Mouse (Mus musculus) kidney, postnatal 0 days (tissue): ENCODE results near the gene Gm12248. TPM values are rescaled to one million over a fixed set of nuclear protein-coding genes. Genes with fewer than 3 reads are reported as not detected.

Experiments used
- ATAC-seq: fragments of 200-750 bp; cut with Nextera tagmentation; replicated peaks from 2 replicates; pipeline ENCODE4 v1.8.0; 2017; ENCODE audit warnings: low read depth, moderate number of reproducible peaks, moderate TSS enrichment, moderate library complexity; ENCODE audit not compliant: low FRiP score
- DNase-seq: peaks from one replicate; pipeline ENCODE4 v3.0.0-alpha.2; 2016; ENCODE audit warnings: low spot score
- H3K27ac ChIP-seq: fragments of 300-500 bp; sonication (generic); 2 replicates; pipeline ENCODE4 v1.5.1; 2014; ENCODE audit warnings: mild to moderate bottlenecking
- H3K27me3 ChIP-seq: fragments of 300-500 bp; sonication (generic); 2 replicates; pipeline ENCODE4 v1.6.1; 2014; ENCODE audit warnings: low read length, mixed read lengths; ENCODE audit not compliant: insufficient read depth
- H3K36me3 ChIP-seq: fragments of 300-500 bp; sonication (generic); 2 replicates; pipeline ENCODE4 v1.6.1; 2014; ENCODE audit warnings: low read length, mixed read lengths; ENCODE audit not compliant: insufficient read depth
- H3K4me1 ChIP-seq: fragments of 300-500 bp; sonication (generic); replicated peaks from 2 replicates; pipeline ENCODE4 v1.6.1; 2014; ENCODE audit warnings: antibody characterized with exemption, low read length, mixed read lengths; ENCODE audit not compliant: insufficient read depth
- H3K4me2 ChIP-seq: fragments of 300-500 bp; sonication (generic); 2 replicates; pipeline ENCODE4 v1.6.1; 2014; ENCODE audit warnings: mild to moderate bottlenecking, low read length, moderate library complexity, mixed read lengths
- H3K4me3 ChIP-seq: fragments of 300-500 bp; sonication (generic); replicated peaks from 2 replicates; pipeline ENCODE4 v1.5.1; 2014; ENCODE audit warnings: low read depth, low read length
- H3K9ac ChIP-seq: fragments of 300-500 bp; sonication (generic); 2 replicates; pipeline ENCODE4 v1.6.1; 2014; ENCODE audit warnings: low read depth, low read length
- H3K9me3 ChIP-seq: fragments of 300-500 bp; sonication (generic); replicated peaks from 2 replicates; pipeline ENCODE4 v1.6.1; 2016; ENCODE audit warnings: low read length, inconsistent platforms, mixed read lengths
- CTCF ChIP-seq: IDR thresholded peaks from 2 replicates; pipeline ENCODE4 v1.5.1; 2016; ENCODE audit warnings: antibody characterized with exemption, low read depth, mild to moderate bottlenecking, moderate library complexity
- WGBS: fragments of 180-500 bp; shearing (Covaris S2); extraction: QIAGEN DNeasy Blood & Tissue Kit; methylation state at CpG from one replicate; pipeline ENCODE4 v1.1.7; 2014; 5-methylcytosine and 5-hydroxymethylcytosine counted together
- polyA plus RNA-seq: library from polyadenylated mRNA; unstranded; fragments of >200 nt; fragmentation: Nextera tagmentation; extraction: Ambion mirVana; gene quantifications from 2 replicates; pipeline ENCODE4 v1.2.1, GENCODE M21; 2015

The Gm12248 gene
- polyA plus RNA-seq, 1 experiment from 2014 or later: not detected

GRCm38 (mm10) chr11:58021095-58021494, 71.8 kb downstream of the Gm12248 start:
- DNase-seq (no peak), ATAC-seq (no peak)
- Histone ChIP-seq H3K4me1 (peaks cover 37% of the 10 kb centered on the region), H3K4me2 (no peak overlapping the region), H3K36me3 (no peaks in the 10 kb centered on the region), H3K9ac (no peak overlapping the region), H3K27ac (peak overlapping the region; percentile 58), H3K4me3 (no peak overlapping the region), H3K9me3 (no peaks in the 10 kb centered on the region), H3K27me3 (no peaks in the 10 kb centered on the region)
- WGBS: 44% methylated on average over 1 of the region's 1 CpGs
- no peak for TF ChIP-seq CTCF

GRCm38 (mm10) chr11:58018701-58019100, 74.2 kb downstream of the Gm12248 start:
- H3K27ac ChIP-seq: no peak overlapping the region
- ATAC-seq (no peak), DNase-seq (no peak)
- TF ChIP-seq CTCF: no peak
- no peak overlapping the region for H3K4me3 ChIP-seq
- no peak overlapping the region for H3K9ac ChIP-seq
- no peak overlapping the region for H3K4me2 ChIP-seq
- H3K9me3 ChIP-seq: no peaks in the 10 kb centered on the region
- peaks cover 33% of the 10 kb centered on the region for H3K4me1 ChIP-seq
- WGBS: 88% methylated on average over 4 of the region's 4 CpGs
- H3K27me3 ChIP-seq: no peaks in the 10 kb centered on the region
- H3K36me3 ChIP-seq: no peaks in the 10 kb centered on the region

- DNase-seq (peak; percentile 54), ATAC-seq (no peak)
- H3K27ac ChIP-seq: no peak overlapping the region
- H3K9ac ChIP-seq: no peak overlapping the region
- 48% methylated on average over 2 of the region's 2 CpGs for WGBS
- H3K36me3 ChIP-seq: no peaks in the 10 kb centered on the region
- no peak overlapping the region for H3K4me2 ChIP-seq
- no peak overlapping the region for H3K4me3 ChIP-seq
- TF ChIP-seq CTCF: peak; percentile 51
- H3K4me1 ChIP-seq: peaks cover 33% of the 10 kb centered on the region
- no peaks in the 10 kb centered on the region for H3K9me3 ChIP-seq
- no peaks in the 10 kb centered on the region for H3K27me3 ChIP-seq
Observed at GRCm38 (mm10) chr11:58018287-58018686, 74.6 kb downstream of the Gm12248 start.

DNA sequence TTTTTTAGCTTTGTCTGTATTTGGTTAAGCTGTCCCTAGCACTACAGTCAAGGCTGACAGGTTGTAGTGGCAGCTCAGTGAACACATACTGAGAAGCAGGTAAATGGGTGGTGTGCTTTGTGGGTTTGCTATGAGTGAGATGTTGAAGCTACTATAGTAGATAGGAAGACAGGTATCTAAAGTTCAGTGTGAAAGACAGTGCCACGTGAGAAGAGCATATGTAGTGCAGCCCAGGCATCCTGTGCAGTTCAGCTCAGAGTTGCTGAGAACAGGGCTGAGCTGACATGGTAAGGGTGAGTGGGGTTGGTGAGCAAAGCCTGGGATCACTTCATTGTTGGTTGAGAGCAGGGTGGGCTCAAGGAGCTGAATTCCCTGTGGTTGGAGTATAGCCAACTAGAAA, 75.5 kb downstream of the Gm12248 start:
- Histone ChIP-seq H3K9ac (no peak overlapping the region), H3K4me2 (no peak overlapping the region), H3K36me3 (no peaks in the 10 kb centered on the region), H3K4me3 (no peak overlapping the region), H3K9me3 (no peaks in the 10 kb centered on the region), H3K4me1 (peaks cover 33% of the 10 kb centered on the region), H3K27ac (0 out of 2 replicates have a peak overlapping the region, but pooled peaks have one; percentile 15), H3K27me3 (no peaks in the 10 kb centered on the region)
- no peak for DNase-seq
- WGBS: 43% methylated on average over 1 of the region's 1 CpGs
- ATAC-seq: no peak
- no peak for TF ChIP-seq CTCF

DNA sequence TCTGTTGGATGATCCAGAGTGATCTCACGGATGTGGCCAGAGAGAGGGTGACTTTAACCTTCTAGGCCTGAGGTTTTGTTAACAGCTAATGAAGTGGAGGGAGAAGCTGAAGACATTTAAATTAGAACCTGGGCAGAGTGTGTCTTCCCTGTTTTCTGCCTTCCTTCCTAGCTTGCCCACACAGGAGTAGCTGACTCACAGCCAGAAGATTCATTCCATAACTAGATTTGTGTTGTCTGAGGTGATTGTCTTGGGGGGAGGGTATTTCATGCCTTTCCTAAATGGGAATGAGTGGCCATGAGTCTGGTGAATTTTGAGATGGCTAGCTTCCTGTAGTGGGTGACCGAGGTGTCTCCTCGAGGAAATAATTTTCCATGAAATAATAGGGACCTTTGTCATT, 76.6 kb downstream of the Gm12248 start:
- TF ChIP-seq CTCF: no peak
- Histone ChIP-seq H3K36me3 (no peaks in the 10 kb centered on the region), H3K4me3 (no peak overlapping the region), H3K27ac (peak overlapping the region; percentile 19; the same call in 1 of the 2 replicates), H3K9me3 (no peaks in the 10 kb centered on the region), H3K27me3 (no peaks in the 10 kb centered on the region), H3K4me1 (peaks cover 31% of the 10 kb centered on the region), H3K4me2 (no peak overlapping the region), H3K9ac (no peak overlapping the region)
- ATAC-seq: no peak
- no peak for DNase-seq
- WGBS: 21% methylated on average over 3 of the region's 3 CpGs

DNA sequence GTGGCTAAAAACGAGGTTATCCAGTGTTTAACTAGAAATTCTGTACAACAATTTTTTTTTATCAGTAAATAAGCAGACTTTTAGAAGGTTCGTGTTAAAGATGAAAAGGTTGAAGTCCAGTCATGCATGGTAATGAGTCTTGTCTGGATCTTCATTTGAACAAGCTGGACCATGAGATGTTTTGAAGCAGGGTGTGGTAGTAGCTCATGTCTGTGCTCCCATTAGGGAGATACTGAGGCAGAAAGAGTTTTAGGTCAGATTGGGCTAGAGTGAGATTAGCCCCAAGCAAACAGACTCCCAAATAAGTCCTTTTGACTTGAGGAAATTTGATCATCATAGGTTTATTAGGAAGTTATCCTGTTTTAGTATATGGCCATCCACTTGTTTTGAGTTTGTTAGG, 77.6 kb downstream of the Gm12248 start:
- Histone ChIP-seq H3K4me1 (peaks cover 28% of the 10 kb centered on the region), H3K36me3 (no peaks in the 10 kb centered on the region), H3K9ac (no peak overlapping the region), H3K4me2 (no peak overlapping the region), H3K4me3 (no peak overlapping the region), H3K27ac (no peak overlapping the region), H3K27me3 (no peaks in the 10 kb centered on the region), H3K9me3 (no peaks in the 10 kb centered on the region)
- DNase-seq (no peak), ATAC-seq (no peak)
- TF ChIP-seq CTCF: no peak
- 45% methylated on average over 2 of the region's 2 CpGs for WGBS

GRCm38 (mm10) chr11:58014604-58015003, 78.3 kb downstream of the Gm12248 start:
- TF ChIP-seq CTCF: no peak
- Histone ChIP-seq H3K9ac (no peak overlapping the region), H3K27ac (no peak overlapping the region), H3K36me3 (no peaks in the 10 kb centered on the region), H3K4me2 (no peak overlapping the region), H3K4me3 (no peak overlapping the region), H3K4me1 (peaks cover 28% of the 10 kb centered on the region), H3K27me3 (no peaks in the 10 kb centered on the region), H3K9me3 (no peaks in the 10 kb centered on the region)
- ATAC-seq (no peak), DNase-seq (no peak)
- WGBS: 59% methylated on average over 1 of the region's 1 CpGs

Other genes with a start within 250 kb of the Gm12248 start
- 12.9 and 14.0 TPM in 2 replicates for gene Larp1, start 84.1 kb downstream of the Gm12248 start, polyA plus RNA-seq
- 69.9 and 74.8 TPM in 2 replicates for gene Cnot8, start 11.0 kb upstream of the Gm12248 start, polyA plus RNA-seq
- gene Gemin5, start 75.4 kb upstream of the Gm12248 start, polyA plus RNA-seq: 10.8 and 11.6 TPM in 2 replicates
- 139 and 146 TPM in 2 replicates for gene Mrpl22, start 78.5 kb upstream of the Gm12248 start, polyA plus RNA-seq
- 7.7 and 8.0 TPM in 2 replicates for gene Igtp, start 106.4 kb upstream of the Gm12248 start, polyA plus RNA-seq
- gene Irgm2, start 106.5 kb upstream of the Gm12248 start, polyA plus RNA-seq: 4.5 and 4.9 TPM in 2 replicates
- 0.07 TPM in 1 of 2 replicates, not detected in the other for gene 4930438A08Rik, start 181.7 kb upstream of the Gm12248 start, polyA plus RNA-seq
- gene Zfp692, start 213.9 kb upstream of the Gm12248 start, polyA plus RNA-seq: 11.5 and 15.2 TPM in 2 replicates
- gene Zfp672, start 237.2 kb upstream of the Gm12248 start, polyA plus RNA-seq: 58.1 and 66.3 TPM in 2 replicates
- 28.3 and 31.9 TPM in 2 replicates for gene Sh3bp5l, start 237.6 kb upstream of the Gm12248 start, polyA plus RNA-seq